Mouse (Mus musculus) forebrain, embryonic 10.5 days (tissue): ENCODE data around the gene Alox12e. TPM values are rescaled to one million over a fixed set of nuclear protein-coding genes. Genes with fewer than 3 reads are reported as not detected.

ENCODE experiments used
- DNase-seq: peaks from one replicate; pipeline ENCODE4 v3.0.0-alpha.2; 2017; ENCODE audit warnings: low spot score; ENCODE audit errors: extremely low spot score
- H3K27ac ChIP-seq: fragments of 300-500 bp; sonication (generic); 2 replicates; pipeline ENCODE4 v1.5.1; 2016; ENCODE audit warnings: mild to moderate bottlenecking
- H3K27me3 ChIP-seq: fragments of 300-500 bp; sonication (generic); 2 replicates; pipeline ENCODE4 v1.6.1; 2016; ENCODE audit warnings: mild to moderate bottlenecking; ENCODE audit not compliant: poor library complexity, severe bottlenecking
- H3K36me3 ChIP-seq: fragments of 300-500 bp; sonication (generic); replicated peaks from 2 replicates; pipeline ENCODE4 v1.6.1; 2016; ENCODE audit warnings: mild to moderate bottlenecking, moderate library complexity
- H3K4me1 ChIP-seq: fragments of 300-500 bp; sonication (generic); 2 replicates; pipeline ENCODE4 v1.6.1; 2016
- H3K4me3 ChIP-seq: fragments of 300-500 bp; sonication (generic); 2 replicates; pipeline ENCODE4 v1.5.1; 2016; ENCODE audit warnings: mild to moderate bottlenecking, moderate library complexity
- H3K9me3 ChIP-seq: fragments of 300-500 bp; sonication (generic); 2 replicates; pipeline ENCODE4 v1.6.1; 2016; ENCODE audit warnings: mild to moderate bottlenecking, moderate library complexity
- WGBS: fragments of 180-500 bp; shearing (Covaris S2); methylation state at CpG from one replicate; pipeline ENCODE4 v1.1.7; 2016; 5-methylcytosine and 5-hydroxymethylcytosine counted together
- polyA plus RNA-seq: library from polyadenylated mRNA; unstranded; fragments of >200 nt; fragmentation: Nextera tagmentation; extraction: Ambion mirVana; gene quantifications from 2 replicates; pipeline ENCODE4 v1.2.1, GENCODE M21; 2016

The Alox12e gene
- polyA plus RNA-seq, 1 experiment from 2014 or later: not detected

DNA sequence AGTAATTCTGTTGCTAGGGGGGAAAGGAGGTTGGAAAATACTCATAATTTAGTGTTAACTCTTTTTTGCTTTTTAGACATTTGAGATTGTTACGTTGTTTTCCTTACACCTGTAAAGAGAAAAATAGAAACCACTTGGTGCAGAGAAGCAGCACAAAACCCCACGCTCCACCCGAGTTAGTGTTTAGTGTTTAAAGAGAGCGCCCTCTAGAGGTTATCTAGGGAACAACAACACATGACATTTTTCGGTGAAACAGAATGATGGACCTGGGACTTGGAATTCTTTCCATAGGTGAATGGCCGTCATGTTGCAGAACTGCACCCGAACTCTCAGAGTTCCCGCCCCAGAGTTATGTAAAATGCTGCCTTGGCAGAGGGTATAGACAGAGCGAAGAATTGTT, 13.1 kb downstream of the Alox12e start:
- H3K4me1 ChIP-seq: no peaks in the 10 kb centered on the region; the same call in 1 of the 2 replicates
- H3K27ac ChIP-seq: no peak overlapping the region
- no peaks in the 10 kb centered on the region; the same call in 1 of the 2 replicates for H3K27me3 ChIP-seq
- no peak for DNase-seq
- no peaks in the 10 kb centered on the region for H3K9me3 ChIP-seq
- H3K36me3 ChIP-seq: no peaks in the 10 kb centered on the region
- no peak overlapping the region for H3K4me3 ChIP-seq
- WGBS: 36% methylated on average over 9 of the region's 9 CpGs

DNA sequence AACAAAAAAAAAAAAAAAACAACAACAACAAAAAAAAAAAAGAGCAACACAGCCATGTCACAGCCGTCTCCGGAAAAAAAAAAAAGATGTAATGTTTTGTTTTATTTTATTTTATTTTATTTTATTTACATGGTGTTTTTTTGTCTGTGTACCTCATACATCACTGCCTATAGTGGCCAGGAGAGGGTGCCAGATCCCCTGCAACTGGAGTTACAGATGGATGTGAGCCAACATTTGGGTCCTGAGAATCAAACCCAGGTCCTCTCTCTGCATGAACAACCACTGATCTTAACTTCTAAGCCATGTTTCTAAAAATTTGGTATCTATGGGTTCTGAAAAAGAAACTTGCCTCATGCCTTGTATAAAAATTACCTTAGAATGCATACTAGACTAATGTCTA, 14.1 kb downstream of the Alox12e start:
- no peaks in the 10 kb centered on the region for H3K36me3 ChIP-seq
- H3K27ac ChIP-seq: no peak overlapping the region
- 87% methylated on average over 2 of the region's 2 CpGs for WGBS
- no peak overlapping the region for H3K4me3 ChIP-seq
- DNase-seq: no peak
- H3K27me3 ChIP-seq: no peaks in the 10 kb centered on the region; the same call in 1 of the 2 replicates
- H3K4me1 ChIP-seq: no peaks in the 10 kb centered on the region; the same call in 1 of the 2 replicates
- H3K9me3 ChIP-seq: no peaks in the 10 kb centered on the region

DNA sequence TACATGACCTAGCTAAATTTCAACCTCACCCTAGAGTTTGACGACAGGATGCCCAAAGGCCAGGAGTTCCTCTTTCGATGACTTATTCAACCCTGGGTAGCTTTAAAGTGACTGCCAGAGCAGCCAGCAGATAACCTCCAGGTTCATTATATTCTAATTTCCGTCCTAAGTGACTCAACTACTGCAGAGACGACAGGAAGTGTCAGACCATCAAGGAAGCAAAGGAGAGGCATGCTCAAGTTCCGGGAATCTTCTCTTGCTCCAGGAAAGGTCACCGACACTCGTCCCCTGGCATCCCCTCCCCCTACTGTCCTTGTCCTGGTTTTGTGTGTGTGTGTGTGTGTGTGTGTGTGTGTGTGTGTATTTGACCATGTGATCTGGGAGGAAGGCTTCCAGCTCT, 16.3 kb downstream of the Alox12e start:
- DNase-seq: no peak
- H3K9me3 ChIP-seq: peaks cover 3% of the 10 kb centered on the region; the same call in 1 of the 2 replicates
- no peaks in the 10 kb centered on the region for H3K36me3 ChIP-seq
- H3K27ac ChIP-seq: no peak overlapping the region
- H3K4me1 ChIP-seq: no peaks in the 10 kb centered on the region; the same call in 1 of the 2 replicates
- WGBS: 67% methylated on average over 7 of the region's 7 CpGs
- no peak overlapping the region for H3K4me3 ChIP-seq
- H3K27me3 ChIP-seq: no peaks in the 10 kb centered on the region

DNA sequence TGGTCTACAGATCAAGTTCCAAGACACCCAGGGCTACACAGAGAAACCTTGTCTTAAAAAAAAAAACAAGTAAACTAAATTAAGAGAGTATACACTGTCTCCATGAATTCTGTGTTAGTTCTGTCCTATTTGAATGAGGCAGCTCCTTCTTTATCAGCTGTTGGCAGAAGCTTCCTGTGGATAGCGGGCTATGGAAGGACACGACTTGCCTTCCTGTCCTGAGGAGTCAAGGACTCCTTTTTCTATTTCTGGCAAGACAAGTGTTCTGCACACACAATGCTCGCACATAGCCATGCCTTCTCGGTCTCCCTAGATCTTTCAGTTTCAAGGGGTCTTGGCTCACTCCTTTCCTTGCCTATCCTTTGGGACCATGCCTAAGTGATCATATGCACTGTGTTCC, 20.1 kb downstream of the Alox12e start:
- Histone ChIP-seq H3K27me3 (no peaks in the 10 kb centered on the region), H3K27ac (no peak overlapping the region), H3K4me3 (no peak overlapping the region), H3K36me3 (no peaks in the 10 kb centered on the region), H3K9me3 (peaks cover 6% of the 10 kb centered on the region; the same call in 1 of the 2 replicates), H3K4me1 (peaks cover 9% of the 10 kb centered on the region; the same call in 1 of the 2 replicates)
- DNase-seq: no peak
- WGBS: 85% methylated on average over 4 of the region's 4 CpGs

DNA sequence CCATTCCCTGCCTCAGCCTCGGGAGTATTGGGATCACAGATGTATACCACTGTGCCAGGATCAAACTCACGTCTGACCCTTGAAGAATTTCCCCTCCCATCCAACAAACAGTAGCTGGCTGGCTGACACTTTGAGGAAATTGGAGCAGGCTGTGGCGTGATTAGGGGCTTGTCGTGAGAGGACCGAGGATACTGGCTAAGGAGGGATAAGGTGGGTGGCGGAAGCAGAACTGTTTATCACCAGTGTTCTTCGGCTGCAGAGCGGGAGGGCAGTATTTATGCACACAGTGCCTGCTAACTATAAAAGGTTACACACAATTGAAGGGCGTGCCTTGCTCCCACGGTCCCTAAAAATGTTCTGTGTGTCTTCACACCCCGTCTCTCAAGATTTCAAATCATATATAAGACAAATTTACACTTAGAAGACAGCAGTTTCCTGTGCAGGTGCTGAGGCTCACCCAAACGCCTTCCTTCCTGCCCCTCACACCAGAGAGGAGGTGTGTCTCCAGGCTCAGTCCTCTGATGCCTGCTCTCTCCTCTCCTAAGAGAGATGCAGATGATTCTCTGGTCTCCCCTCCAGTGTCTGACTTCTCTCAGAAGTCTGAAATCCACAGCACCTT, 24.5 kb downstream of the Alox12e start:
- Histone ChIP-seq H3K27ac (no peak overlapping the region), H3K36me3 (no peaks in the 10 kb centered on the region), H3K27me3 (no peaks in the 10 kb centered on the region), H3K4me3 (no peak overlapping the region), H3K4me1 (peaks cover 10% of the 10 kb centered on the region; the same call in 1 of the 2 replicates), H3K9me3 (peaks cover 6% of the 10 kb centered on the region; the same call in 1 of the 2 replicates)
- WGBS: 66% methylated on average over 12 of the region's 12 CpGs
- no peak for DNase-seq

DNA sequence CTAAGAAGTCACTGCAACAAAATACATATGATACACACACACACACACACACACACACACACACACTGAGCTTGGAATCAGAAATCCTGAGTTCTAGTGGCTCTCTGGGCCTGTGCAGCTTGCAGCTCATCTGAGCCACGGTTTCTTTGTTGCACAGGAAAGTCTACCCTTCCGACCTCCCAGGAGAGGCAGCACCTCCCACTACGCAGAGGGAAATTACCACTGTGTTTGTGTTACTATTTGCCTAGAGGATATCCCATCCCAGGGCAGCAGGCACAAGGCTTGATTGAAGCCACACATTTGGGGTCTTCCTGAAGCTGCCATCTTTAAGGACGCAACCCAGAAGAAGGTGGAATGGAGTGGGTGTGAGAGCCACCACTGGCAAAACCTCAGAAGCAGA, 25.0 kb downstream of the Alox12e start:
- no peaks in the 10 kb centered on the region for H3K27me3 ChIP-seq
- H3K27ac ChIP-seq: no peak overlapping the region
- no peaks in the 10 kb centered on the region for H3K36me3 ChIP-seq
- no peak for DNase-seq
- WGBS: 60% methylated on average over 4 of the region's 4 CpGs
- H3K9me3 ChIP-seq: peaks cover 6% of the 10 kb centered on the region; the same call in 1 of the 2 replicates
- H3K4me1 ChIP-seq: peaks cover 10% of the 10 kb centered on the region; the same call in 1 of the 2 replicates
- H3K4me3 ChIP-seq: no peak overlapping the region

DNA sequence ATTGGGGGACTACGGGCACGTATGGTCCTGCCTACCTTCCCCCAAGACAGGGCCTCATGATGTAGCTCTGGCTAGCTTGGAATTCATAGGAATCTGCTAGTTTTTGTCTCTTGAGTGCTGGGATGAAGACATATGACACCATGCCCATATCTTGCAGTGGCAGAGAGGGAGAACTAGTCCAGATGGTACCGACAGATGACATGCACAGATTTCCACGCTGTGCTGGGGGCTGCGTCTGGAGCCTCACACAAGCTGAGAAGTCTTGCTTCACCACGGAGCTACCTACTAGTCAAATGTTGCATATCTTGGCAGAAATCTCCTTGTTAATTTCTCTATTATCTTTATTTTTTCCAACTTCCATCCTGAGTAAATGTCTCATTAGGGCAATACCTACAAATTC, 28.5 kb downstream of the Alox12e start:
- H3K4me3 ChIP-seq: no peak overlapping the region
- no peaks in the 10 kb centered on the region for H3K9me3 ChIP-seq
- WGBS: 90% methylated on average over 6 of the region's 6 CpGs
- H3K27ac ChIP-seq: no peak overlapping the region
- H3K36me3 ChIP-seq: no peaks in the 10 kb centered on the region
- H3K4me1 ChIP-seq: peaks cover 18% of the 10 kb centered on the region
- no peak for DNase-seq
- no peaks in the 10 kb centered on the region for H3K27me3 ChIP-seq

DNA sequence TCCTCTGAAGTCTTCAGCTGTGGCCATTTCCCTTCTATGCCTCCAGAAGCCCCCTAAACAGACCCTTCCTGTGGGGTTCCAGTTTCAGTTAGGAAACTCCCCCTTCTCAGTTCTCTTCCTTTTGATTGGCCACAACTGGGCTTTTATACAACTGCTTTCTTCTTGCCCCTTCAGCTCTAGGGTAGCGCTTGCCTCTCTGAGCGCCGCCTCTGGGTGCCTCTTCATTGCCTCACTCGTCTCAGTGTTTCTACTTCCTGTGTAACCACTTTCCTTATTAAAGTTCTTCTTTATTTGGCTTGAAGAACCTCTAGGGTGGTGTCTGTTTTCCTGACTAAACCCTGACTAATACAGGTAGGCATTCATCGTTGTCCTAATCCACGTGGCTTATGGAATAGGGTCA, 31.2 kb downstream of the Alox12e start:
- no peaks in the 10 kb centered on the region for H3K36me3 ChIP-seq
- H3K4me1 ChIP-seq: peaks cover 8% of the 10 kb centered on the region
- H3K9me3 ChIP-seq: no peaks in the 10 kb centered on the region
- H3K27ac ChIP-seq: no peak overlapping the region
- H3K4me3 ChIP-seq: no peak overlapping the region
- DNase-seq: no peak
- no peaks in the 10 kb centered on the region for H3K27me3 ChIP-seq
- 86% methylated on average over 6 of the region's 6 CpGs for WGBS

DNA sequence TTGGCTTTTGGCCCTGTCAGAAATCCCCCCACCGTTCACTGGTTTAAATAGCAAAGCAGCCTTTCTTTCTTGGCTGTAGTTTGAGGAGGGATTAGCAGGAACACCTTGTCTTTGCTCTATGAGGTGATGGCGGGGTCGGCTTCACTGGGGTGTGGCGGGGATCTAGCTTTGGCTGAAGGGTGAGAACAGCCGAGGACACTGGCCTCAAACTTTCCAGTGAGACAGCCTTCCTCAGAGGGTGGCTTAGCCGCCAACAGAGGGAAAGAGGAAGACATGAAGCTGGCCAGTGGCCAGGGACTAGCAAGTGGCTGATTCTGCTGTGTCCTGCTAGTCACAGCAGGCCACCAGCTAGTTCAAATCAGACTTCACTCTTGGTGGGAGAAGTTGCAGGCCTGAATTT, 33.2 kb downstream of the Alox12e start:
- Histone ChIP-seq H3K4me3 (no peak overlapping the region), H3K4me1 (peaks cover 8% of the 10 kb centered on the region), H3K9me3 (no peaks in the 10 kb centered on the region), H3K27me3 (no peaks in the 10 kb centered on the region), H3K36me3 (no peaks in the 10 kb centered on the region), H3K27ac (no peak overlapping the region)
- WGBS: 32% methylated on average over 6 of the region's 6 CpGs
- no peak for DNase-seq

DNA sequence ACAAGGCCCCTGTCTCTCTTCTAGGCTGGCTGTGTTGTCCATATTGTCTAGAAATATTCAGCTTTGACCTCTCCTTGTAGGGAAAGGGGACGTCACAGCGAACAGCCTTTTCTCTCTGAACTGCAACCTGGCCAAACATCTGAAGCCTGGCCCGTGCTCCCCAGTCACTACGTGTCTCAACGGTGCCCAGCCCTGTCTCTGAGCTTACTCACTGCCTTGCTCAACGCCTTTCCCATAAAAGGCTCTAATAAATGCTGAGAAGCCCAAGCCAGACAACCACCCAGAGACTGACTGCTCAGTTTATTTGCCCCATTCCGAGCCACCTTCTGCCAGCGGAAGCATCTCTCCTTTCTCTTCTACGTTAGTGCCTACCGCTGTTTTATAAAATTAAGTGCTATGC, 34.3 kb downstream of the Alox12e start:
- H3K9me3 ChIP-seq: no peaks in the 10 kb centered on the region
- H3K4me3 ChIP-seq: no peak overlapping the region
- peaks cover 8% of the 10 kb centered on the region for H3K4me1 ChIP-seq
- H3K36me3 ChIP-seq: no peaks in the 10 kb centered on the region
- H3K27ac ChIP-seq: no peak overlapping the region
- no peak for DNase-seq
- no peaks in the 10 kb centered on the region for H3K27me3 ChIP-seq
- 89% methylated on average over 10 of the region's 10 CpGs for WGBS

DNA sequence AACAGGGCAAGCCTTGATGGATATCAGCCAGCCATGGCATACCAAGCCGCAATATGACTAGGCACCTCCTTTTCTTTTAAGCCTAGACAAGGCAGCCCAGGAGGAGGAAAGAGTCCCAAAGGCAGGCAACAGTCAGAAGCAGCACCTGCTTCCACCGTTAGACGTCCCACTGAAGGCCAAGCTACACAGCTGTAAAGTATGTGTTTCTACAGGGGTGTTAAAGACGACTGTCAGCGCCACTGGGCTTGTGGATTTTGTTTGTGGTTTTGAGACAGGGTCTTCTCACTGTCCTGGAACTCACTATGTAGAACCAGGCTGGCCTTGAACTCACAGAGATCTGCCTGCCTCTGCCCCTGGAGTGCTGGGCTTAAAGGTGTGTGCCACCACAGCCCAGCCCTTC, 36.7 kb downstream of the Alox12e start:
- H3K27ac ChIP-seq: no peak overlapping the region

DNA sequence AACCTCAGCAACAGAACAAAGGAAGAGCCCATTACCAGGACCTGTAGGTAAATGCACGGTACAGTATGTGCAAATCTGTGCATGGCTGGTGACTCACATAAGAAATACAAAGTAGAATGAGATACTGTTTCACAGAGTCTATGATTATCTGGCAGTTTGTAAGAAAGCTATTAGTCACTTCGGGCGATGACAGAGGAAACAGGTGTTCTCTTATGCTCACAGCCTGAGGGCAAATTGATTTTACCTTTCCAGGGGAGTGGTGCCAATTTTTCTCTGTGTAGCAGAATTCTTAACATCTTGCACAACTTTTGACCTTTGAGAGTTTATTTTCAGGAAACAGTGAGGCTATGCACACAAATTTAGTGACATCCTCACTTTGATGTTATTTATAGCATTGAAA, 37.7 kb downstream of the Alox12e start:
- no peaks in the 10 kb centered on the region for H3K9me3 ChIP-seq
- no peaks in the 10 kb centered on the region for H3K36me3 ChIP-seq
- no peaks in the 10 kb centered on the region for H3K27me3 ChIP-seq
- WGBS: 83% methylated on average over 3 of the region's 3 CpGs
- no peak overlapping the region for H3K4me3 ChIP-seq
- no peak for DNase-seq
- no peak overlapping the region for H3K27ac ChIP-seq
- peaks cover 3% of the 10 kb centered on the region for H3K4me1 ChIP-seq

More for the DNA sequence above, 36.7 kb downstream of the Alox12e start:
- Histone ChIP-seq H3K4me1 (peaks cover 4% of the 10 kb centered on the region), H3K27me3 (no peaks in the 10 kb centered on the region), H3K4me3 (no peak overlapping the region), H3K36me3 (no peaks in the 10 kb centered on the region), H3K9me3 (no peaks in the 10 kb centered on the region)
- no peak for DNase-seq
- WGBS: 91% methylated on average over 5 of the region's 5 CpGs

DNA sequence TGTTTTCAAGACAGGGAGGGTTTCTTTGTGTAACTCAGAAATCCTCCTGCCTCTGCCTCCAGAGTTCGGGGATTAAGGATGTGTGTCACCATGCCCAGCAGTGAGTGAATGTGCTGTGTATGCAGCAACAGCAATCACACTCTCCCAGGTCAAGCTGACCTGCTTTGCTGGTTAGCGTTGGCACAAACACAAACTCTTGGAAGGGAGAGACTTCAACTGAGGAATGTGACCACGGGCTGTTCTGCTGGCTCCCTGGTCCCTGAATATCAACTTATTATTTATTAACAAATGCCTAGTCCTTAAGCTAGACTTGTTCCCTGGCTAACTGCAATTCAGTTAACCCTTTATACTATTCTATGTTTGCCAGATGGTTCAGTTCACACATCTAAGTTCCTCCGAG, 38.8 kb downstream of the Alox12e start:
- Histone ChIP-seq H3K27me3 (no peaks in the 10 kb centered on the region), H3K27ac (no peak overlapping the region), H3K4me3 (no peak overlapping the region), H3K4me1 (no peaks in the 10 kb centered on the region), H3K36me3 (no peaks in the 10 kb centered on the region), H3K9me3 (no peaks in the 10 kb centered on the region)
- DNase-seq: no peak
- 85% methylated on average over 4 of the region's 4 CpGs for WGBS

DNA sequence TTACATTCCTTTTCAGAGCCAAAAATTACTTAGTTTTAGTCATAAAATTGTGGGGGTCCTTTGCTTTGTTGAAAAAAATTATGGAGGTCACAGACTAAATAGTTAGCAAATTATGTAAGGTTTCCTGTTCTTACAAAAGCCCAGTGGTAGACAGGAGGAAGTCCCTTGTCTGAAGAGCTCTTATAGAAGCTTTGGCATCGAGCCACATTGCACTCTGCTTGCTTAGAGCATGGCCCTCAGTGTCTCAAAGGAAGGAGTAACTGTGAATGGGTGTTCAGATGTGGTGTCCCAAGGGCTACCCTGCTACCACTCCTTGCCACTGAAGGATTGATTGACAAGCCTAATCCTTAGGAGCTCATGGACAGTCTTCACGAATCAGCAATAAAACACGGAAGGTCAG, 42.0 kb downstream of the Alox12e start:
- no peak overlapping the region for H3K4me3 ChIP-seq
- H3K4me1 ChIP-seq: no peaks in the 10 kb centered on the region
- no peaks in the 10 kb centered on the region for H3K27me3 ChIP-seq
- no peaks in the 10 kb centered on the region for H3K9me3 ChIP-seq
- no peak for DNase-seq
- no peak overlapping the region for H3K27ac ChIP-seq
- no peaks in the 10 kb centered on the region for H3K36me3 ChIP-seq
- 81% methylated on average over 3 of the region's 3 CpGs for WGBS
